Mouse (Mus musculus): ENCODE measurements around the gene Mrpl12.

The Mrpl12 gene

DNA sequence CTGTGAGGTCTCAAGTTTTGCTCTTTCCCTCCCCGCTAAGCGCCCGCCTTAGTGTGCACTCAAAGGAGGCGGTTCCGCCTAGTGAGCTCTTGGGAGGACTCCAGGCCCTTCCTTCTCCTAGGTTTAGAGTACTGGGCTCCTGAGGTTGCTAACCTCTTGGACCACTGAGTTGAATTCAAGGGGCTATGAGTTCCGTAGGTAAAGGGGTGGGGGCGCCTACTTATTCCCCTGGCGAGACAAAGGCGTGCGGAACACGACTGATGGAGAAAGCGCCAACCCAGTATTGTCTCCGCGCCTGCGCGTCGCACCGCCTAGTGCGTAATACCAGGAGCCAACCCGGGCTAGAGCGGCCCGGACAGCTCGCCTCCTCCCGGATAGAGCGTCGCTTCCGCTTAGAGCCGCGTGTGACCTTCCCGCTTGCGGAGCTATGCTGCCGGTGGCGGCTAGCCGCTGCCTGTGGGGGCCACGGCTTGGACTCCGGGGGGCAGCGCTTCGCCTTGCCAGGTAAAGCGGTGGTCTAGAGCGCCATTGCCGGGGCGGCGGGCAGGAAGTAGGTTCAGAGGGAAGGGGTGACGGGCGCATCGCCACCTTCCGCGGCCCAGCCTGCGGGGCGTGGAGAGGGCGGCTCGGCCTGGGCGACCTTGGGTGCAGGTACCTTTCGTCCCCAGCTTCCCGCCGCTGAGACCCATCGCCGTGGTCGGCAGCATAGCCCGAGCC lies at the start of gene Mrpl12:
Gene Mrpl12, plus strand, starts transcription at position 349 of the 717 bp plus-strand sequence.
- peak; percentile 90 to 92 for DNase-seq

DNA sequence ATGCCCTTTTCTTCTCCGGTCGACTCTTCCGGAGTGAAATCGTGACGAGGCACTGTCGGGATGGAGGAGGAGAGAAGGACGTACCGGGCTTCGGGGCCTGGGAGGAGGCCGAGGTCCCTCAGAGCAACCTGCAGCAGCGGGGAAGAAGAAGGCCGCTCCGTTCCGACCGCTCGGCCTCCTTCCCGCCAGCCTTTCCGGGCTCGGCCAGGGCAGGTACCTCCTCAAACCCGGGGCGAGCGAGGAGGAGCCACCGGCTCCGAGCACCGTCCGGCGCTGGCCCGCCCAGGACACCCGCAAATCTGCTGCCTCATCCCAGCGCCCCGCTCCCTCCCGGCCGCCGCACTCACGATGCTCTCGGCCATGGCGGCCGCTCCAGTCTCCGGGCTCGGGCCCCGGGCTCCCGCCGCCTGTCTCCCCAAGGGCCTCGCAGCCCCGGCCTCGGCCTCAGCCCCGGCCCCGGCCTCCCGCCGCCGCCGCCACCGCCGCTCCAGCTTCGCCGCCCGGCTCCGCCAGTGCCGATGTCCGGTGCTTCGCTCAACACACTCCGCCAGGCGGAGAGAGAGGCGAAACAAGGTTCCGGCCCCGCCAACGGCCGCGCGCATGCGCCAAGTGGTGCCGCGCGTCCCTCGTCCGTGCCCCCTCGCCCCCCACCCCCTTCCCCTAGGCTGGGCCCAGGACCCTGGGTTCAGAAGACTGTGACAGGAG lies 47.1 kb upstream of the Mrpl12 start, which contains the start of gene Nploc4:
Gene Nploc4, minus strand, starts transcription at position 557 of the 705 bp plus-strand sequence.
- peak; percentile 93 to 96 for DNase-seq

DNA sequence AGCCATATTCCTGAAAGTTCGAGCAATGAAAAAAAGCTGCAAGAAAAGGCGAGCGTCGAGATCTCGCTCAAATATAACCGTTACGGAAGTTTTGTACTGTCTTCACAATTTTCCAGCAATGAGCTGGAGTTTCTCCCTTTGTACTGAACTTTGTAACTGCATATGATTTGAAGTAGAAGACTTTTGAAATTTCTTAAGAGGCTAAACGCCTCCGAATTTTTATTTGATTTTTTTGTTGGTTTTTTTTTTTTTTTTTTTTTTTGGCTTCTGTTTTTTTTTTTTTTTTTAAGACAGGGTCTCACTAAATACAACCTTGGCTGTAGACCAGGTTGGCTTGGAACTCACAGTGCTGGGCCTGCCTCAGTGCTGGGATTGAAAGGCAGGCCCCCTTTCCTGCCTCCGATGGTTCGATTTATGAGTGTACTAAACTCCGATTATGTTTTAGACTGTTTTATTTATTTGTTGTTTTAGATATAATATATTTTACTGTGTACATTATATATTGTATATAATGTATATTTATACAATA lies 46.5 kb upstream of the Mrpl12 start:
- DNase-seq: no peak

DNA sequence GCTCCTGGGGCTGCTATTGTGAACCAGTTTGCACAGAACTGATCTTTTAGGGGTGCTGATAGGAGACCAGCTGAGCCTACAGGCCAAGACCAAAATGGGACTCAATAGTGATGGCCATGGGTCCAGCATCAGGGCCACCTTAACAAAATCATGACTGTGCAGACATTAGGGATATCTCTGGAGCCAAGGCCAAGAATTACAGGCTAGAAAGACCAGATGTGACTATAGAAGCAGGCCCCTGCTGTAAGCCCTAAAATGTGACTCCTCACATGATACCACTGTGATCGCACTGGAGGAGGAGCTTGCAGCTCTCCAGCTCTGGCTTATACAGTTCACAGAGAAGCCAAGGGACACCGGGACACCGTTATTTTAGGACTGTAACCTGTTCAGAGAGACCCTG lies 42.1 kb upstream of the Mrpl12 start, which contains the start of gene Tspan10:
Gene Tspan10, plus strand, starts transcription at position 301 of the 400 bp plus-strand sequence.
- no peak for DNase-seq

DNA sequence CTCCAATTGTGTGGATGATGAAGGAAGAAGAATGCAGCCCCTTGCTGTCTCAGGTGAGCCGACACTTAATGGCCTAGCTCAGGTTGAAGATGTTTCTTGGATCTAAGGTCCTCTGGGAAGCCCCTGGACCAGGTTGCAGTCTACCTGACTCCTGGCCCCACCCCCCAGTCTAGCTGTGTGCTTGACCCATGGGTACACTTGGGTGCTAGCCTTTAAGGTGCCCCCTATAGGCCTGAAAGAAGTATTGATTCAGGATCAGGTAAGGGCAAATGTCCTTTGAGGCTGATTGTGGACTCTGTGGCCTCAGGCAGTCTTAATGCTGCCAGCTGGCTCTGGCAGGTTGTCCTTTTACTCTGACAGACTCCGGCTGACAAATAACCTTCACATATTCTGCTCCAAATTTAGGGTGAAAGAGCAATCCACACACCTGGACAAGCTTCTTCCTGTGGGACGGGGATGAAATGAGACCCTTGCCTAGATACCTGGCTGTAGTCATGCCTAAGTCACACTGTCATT lies 41.6 kb upstream of the Mrpl12 start:
- no peak for DNase-seq

DNA sequence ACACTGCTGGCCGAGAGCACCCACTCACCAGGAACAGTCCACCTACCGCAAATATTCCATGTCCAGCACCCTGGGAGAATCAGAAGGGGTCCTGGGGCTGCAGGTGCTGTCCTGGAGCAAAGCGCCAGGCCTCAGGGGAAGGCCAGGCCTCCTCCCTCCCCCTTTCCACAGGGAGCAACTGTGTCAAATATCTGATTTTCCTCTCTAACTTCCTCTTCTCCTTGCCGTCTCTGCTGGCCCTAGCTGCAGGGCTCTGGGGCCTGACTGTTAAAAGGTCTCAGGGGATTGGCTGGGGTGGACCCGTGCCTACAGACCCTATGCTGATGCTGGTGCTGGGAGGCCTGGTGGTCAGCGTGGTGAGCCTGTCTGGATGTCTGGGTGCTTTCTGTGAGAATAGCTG lies 40.3 kb upstream of the Mrpl12 start:
- DNase-seq: no peak

DNA sequence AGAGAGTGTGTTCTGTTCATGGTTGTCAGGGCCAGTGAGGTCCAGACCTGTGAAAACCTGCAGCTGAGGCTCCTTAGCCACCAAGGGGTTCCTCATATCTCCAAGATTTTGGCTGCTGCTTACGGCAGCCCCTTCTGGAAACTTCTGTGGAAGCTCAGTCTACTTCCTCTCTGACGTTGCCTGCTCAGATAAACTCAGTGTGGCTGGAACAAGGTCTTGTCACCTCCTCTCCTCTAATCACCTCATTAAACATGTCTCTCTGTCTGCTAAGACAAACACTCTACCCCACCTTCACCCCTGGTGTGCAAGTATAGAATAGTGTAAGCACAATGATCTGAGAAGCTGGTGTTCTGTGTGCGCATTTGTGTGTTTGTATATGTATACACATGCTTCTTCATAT lies 38.9 kb upstream of the Mrpl12 start:
- DNase-seq: no peak

DNA sequence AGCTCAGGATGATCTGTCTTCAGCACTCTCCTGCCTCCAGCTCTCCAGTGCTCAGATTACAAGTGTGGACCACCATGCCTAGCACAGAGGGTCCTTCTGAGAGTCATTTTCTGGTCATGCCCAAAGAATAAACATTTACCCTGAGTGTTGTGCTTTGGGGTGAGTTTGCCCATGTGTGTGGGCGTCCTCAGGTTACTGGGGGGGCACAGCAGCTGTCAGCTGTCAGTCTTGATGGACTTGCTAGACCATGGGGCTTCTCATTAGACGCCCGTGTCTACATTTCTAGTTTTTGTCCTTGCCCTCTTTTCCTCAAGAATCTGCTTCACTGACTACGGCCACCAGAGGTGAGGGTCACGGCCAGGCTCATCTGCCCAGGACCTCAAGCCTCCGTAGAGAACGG lies 37.2 kb upstream of the Mrpl12 start:
- no peak for DNase-seq

DNA sequence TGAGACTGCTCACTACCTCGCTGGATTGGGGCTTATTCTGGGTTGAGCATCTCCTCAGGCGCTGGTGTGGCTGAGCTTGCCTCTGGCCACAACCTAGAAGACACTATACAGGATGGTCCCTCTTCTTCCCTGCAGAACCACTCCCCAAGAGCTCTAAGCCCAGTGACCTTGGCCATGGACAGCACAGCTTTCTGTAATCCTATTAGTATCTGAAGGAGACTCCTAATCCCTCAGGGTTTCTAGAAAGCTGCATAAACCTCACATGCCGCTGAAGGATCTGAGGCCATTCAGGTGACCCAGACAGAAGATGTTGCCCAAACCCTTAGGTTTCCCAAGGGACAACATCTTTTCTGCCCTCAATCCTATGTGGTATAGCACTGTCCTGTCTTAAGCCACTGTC lies 32.2 kb upstream of the Mrpl12 start:
- DNase-seq: no peak

DNA sequence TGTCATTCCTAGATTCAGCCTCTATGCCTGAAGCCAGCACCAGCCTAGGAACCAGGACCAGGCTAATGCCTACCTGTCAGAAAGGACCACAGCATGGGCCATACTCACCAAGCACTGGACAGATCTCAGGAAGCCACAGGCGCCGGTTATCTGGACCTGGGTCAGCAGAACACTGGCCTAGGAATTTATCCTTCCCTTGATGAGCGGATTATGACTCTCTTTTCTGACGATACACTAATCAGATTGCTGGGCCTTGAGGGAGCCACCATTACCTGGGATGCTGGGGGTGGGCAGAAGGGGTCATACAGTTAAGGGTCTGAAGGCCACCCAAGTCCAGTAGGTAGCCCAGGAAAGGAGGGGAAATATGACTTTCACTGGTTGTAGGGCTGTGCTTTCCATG lies 31.1 kb upstream of the Mrpl12 start, which contains the start of gene Pde6g:
Gene Pde6g, minus strand, starts transcription at position 195 of the 400 bp plus-strand sequence.
- DNase-seq: no peak

DNA sequence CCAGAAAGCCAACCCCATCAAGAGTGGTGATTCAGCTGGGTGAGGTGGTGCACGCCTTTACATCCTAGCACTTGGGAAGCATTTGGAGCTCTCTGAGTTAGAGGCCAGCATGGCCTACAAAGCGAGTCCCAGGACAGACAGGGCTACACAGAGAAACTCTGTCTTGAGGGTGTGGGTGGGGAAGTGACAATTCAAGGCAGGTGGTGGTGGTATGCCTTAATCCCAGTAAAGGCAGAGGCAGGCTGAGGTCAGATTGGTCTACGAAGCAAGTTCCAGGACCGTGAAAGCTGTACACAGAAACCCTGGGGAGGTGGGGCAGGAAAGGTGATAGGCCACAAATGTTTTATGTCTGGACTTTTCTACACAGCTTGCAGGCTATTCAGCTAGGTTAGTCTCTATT lies 29.4 kb upstream of the Mrpl12 start:
- no peak for DNase-seq

DNA sequence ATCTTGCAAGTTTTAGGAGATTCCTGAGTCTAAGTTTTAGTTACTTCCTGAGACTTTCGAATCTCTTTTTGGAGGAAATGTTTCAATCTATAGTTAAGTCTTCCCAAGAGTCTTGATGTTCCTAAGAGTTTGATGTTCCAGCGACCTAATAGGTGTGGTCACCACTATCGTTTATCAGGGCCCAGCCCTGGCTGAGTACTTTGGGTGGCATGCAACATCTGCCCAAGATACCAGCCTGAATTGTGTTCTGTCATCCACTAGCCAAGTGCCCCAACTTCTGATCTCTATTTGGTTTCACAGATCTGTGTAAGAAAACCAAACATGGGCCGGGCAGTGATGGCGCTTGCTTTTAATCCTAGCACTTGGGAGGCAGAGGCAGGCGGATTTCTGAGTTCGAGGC lies 29.0 kb upstream of the Mrpl12 start:
- DNase-seq: no peak

DNA sequence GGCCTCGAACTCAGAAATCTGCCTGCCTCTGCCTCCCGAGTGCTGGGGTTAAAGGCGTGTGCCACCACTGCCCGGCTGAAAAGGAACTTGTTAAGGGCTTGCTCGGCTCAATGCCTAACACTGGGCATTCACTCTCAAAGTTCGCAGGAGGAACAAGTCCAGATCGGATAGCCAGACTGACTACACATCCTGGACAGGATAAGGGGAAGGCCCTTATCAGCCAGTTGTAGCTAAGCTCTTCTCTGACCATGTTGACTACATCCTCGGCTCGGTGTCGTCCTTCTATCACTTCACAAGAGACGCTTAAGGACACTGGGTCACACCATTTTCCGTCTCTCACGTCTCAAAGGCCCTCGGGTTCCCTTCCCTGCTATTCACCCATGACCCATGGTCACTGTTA lies 27.0 kb upstream of the Mrpl12 start:
- DNase-seq: no peak

DNA sequence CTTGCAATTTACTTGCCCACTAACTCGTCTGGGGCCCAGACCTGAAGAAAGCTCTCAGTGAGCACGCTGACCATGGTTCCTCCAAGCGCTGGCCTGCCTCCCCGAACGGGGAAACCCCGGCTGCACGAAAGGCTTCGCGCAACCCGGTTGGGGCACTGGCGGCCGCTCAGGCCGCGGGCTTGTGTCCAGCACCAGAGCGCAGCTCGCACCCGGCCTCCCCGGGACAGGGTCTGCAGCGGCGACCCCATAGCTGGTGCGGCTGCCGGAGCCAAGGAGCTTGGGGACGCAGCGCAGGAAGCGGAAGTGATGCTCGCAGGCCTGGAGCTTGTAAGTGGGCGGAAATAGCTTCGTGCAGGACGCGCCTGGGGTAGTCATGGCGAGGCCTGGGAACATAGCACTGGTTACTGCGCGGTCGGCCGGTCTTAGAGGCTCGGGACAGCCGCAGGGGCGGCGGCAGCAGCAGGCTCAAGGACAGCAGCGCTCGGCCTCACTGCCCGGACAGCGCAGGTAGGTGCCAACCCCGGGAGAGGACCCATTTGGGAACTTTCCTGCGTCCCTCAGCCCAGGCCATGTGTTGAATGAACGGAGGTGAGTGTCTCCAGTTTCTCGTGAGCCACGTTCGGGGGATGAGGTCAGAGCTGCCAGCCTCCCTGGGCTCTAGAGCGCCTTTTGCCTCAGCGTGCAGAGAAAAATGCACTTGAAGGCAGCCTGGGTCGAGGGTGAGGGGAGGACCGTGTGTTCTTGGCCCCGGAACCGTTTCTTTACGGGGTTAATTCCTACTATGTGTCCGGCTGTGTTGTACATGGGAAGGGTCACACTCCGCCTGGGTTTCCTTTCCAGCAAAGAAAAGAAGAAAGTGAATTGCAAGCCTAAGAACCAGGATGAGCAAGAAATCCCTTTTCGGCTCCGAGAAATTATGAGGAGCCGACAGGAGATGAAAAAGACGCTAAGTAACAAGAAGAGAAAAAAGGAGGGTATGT lies 26.4 kb upstream of the Mrpl12 start, which contains the start of the genes Oxld1 and Ccdc137:
Gene Oxld1, minus strand, starts transcription at position 297 of the 980 bp plus-strand sequence.
Gene Ccdc137, plus strand, starts transcription at position 344 of the 980 bp plus-strand sequence.
- peak; percentile 83 to 85 for DNase-seq

DNA sequence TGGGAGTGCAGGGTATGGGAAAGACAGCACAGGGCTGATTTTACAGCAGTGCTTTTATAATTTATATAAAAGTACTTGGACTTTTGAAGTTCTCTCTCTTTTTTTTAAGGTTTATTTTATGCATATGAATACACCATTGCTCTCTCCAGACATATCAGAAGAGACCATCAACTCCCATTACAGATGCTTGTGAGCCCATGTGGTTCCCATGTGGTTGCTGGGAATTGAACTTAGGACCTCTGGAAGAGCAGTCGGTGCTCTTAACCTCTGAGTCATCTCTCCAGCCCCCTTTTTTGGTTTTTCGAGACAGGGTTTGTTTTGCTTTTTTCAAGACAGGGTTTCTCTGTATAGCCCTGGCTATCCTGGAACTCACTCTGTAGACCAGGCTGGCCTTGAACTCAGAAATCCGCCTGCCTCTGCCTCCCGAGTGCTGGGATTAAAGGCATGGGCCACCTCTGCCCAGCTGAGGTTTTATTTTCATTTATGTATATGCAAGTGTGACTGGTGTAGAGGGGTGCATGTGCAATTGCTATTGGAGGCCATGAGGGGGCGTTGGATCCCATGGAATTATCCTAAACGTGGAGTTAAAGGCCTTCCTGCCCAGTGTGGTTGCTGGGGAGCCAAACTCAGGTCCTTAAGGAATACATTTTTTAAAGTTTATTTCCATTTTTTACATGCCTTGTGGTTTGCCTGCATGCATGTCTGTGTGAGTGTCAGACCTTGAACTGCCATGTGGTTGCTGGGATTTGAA lies 25.4 kb upstream of the Mrpl12 start:
- no peak for DNase-seq

DNA sequence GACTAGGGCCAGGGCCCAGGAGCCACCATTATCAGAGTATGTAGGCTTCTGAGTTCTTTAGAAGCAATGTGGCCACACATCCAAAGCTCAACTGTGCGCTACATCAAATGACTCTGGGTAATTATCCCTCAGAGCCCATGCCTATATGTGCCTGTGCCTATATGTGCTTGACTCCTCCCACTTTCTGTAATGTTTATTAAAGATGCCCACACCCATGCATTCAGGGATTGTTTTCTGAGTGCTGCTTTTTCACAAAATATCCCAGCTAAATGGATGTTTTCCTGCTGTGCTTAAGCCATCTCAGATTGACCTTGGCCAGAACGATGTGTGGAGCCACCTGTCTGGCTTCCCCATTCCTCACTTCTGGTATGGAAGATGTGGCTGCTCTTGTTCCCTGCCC lies 20.9 kb upstream of the Mrpl12 start:
- no peak for DNase-seq

DNA sequence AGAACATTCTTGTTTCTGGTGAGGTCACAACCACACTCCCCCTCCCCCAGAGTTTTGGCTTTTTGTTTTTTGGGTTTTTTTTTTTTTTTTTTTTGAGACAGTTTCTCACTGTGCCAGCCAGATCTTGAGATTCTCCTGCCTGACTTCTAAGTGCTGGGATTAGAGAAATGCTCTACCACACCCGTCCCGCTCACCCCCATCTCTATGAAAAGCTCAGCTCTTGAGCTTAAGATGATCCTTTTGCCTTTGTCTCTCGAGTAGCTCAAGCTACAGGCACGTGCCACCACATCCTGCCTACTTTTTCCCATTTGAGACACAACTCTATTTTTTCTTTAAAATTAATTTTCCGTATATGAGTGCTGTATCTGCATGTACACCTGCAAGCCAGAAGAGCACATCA lies 20.0 kb upstream of the Mrpl12 start:
- no peak for DNase-seq

DNA sequence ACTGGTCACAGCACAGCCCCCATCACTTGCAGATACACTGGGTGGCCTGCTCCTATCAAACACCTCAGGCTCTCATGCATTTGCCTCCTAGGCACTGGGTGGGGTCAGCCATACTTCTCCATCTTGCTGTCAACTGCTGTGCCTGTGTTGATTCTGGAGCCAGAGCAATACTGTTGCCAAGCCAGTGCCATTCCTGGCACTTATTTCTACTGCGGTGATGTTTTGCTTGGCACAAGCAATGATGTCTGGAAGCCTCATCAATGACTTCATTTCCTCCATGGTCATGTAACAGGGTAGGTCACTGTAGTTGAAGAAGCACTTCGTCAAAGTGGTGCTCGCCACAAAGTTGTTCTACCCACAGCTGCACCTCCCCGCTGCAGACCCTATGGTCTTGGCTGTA lies 18.9 kb upstream of the Mrpl12 start:
- DNase-seq: no peak

DNA sequence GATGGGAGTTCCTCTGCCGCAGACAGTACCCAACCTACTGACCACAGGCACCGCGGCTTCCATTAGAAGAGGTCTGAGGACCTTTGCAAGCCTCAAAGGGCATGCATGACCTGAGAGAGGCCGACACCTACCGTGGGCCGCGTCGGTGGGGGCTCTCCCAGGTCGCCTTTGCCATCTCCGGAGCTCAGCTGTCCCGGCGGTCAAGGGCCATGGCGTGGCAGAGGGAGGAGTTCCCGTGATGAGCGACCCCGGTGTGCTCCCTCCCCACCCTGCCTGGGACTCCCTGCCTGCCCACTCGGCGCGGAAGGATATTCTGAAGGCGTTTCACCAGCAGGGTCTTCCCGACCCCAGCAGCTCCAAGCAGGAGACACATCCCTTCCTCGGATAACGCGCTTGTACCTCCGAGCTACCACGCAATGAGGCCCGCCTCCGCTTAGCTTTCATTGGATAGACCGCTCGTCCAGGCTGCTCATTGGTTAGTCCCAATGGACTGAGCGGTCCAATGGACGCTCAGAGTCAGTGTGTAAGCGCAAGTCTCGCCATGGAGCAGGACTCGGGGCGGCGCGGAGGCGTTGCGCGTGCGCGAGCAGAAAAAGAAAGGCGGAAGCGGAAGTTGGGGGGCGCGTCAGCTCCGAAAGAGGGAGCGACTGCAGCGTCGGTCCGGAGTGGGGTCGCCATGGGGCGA lies 17.2 kb upstream of the Mrpl12 start, which contains the start of gene Arl16:
Gene Arl16, minus strand, starts transcription at position 557 of the 685 bp plus-strand sequence.
- peak; percentile 96 to 97 for DNase-seq

DNA sequence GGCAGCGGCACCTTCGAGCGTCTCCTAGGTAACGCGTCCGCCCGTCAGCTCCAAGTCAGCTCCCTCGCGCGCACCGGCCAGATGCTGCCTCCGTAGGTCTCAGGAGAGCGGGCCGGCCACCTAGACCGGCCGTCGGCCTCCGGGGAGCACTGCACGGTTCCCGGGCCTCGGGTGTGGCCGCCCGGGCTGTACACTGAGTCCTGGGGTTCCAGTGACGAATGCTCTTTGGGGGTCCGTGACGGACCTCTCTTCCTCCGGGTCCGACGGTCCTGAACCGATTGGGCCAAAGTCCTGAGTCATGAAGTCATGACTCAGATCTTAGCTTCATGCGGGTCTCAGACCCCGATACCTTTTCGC lies 16.7 kb upstream of the Mrpl12 start:
- DNase-seq: no peak

DNA sequence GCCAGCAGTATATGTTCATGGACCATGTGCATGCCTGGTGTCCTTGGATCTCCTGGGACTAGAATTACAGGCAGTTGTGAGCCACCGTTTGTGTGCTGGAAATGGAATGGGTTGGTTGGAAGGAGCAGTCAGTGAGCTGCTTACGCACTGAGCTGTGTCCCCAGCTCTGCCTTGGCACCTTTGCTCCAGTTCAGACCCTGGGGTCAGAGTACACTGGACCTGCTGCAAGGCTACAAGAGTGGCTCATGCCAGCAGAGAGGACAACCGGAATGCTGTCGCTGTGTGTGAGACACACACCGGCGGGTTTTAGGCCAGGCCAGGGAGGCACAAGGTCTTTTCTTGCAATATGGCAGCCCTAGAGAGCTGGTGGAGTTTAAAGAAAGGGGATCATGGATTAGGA lies 12.4 kb upstream of the Mrpl12 start:
- no peak for DNase-seq
